Mouse (Mus musculus): ENCODE results near the gene Minpp1. TPM values are rescaled to one million over a fixed set of nuclear protein-coding genes. Genes with fewer than 3 reads are reported as not detected.

The Minpp1 gene
- polyA plus RNA-seq, 1 experiment: 10.7 TPM

Other genes with a start within 250 kb of the Minpp1 start
- gene Sgms1, start 96.1 kb upstream of the Minpp1 start, polyA plus RNA-seq (2012; ENCODE audit: insufficient read depth, insufficient read length, missing spikeins): 14.6 and 17.3 TPM in 2 replicates
- 605 and 702 TPM in 2 replicates for gene Rpl9-ps6, start 19.2 kb upstream of the Minpp1 start, polyA plus RNA-seq (2012; ENCODE audit: insufficient read depth, insufficient read length, missing spikeins)
- 9.3 and 11.6 TPM in 2 replicates for gene Papss2, start 110.0 kb downstream of the Minpp1 start, polyA plus RNA-seq (2012; ENCODE audit: insufficient read depth, insufficient read length, missing spikeins)